Mouse (Mus musculus) gastrocnemius, adult 18-20 months (tissue): ENCODE data around the gene Spaar. TPM values are rescaled to one million over a fixed set of nuclear protein-coding genes. Genes with fewer than 3 reads are reported as not detected.

ENCODE experiments used
- DNase-seq: peaks from one replicate; pipeline ENCODE4 v3.0.0; 2021; ENCODE audit warnings: low spot score
- total RNA-seq, 2 experiments: library from RNA; stranded (reverse); gene quantifications; 2 replicates each; pipeline ENCODE4 v1.2.3; 2021

Gene Spaar
- total RNA-seq, 2 experiments from 2014 or later = 1.1 to 1.3 TPM

DNA sequence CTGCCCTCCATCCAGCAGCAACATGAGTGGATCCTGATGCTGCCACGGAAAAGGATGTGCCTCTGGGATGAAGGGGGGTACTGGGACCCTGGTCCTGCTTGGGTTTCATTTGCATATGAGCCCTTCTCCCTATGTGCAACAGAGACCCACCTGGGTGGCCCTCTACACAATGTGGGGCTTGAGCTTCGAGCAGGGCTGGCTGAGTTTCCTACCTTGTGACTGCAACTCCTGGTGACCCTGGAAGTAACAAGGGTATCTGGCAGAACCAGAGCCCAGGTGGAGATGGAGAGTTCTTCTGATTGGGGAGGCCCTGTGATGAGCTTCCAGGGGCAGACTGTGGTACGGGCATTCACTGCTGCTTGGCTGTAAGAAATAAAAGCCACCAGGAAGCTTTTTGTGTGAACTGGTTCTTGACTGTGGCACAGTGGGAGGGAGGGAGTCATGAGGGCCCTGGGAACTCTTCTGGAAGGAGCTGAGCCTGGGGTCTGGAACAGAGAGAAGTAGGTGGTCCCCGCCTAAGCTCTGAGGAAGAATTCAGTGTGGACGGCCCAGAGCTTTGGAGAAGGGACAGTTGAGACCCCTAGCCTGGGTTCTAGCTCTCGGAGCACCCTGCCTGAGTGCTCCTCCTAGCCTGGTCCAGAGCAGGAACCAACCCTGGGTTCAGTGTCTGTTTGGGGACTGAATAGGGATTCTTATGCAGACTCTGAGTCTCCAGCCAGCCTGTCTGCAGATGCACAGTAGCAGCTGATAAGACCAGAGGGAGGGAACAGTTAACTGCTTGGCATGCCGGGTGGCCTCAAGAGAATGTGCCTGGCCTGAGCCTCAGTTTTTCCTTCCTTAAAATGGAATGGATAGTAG, 1.9 kb upstream of the Spaar start:
- no peak for DNase-seq

DNA sequence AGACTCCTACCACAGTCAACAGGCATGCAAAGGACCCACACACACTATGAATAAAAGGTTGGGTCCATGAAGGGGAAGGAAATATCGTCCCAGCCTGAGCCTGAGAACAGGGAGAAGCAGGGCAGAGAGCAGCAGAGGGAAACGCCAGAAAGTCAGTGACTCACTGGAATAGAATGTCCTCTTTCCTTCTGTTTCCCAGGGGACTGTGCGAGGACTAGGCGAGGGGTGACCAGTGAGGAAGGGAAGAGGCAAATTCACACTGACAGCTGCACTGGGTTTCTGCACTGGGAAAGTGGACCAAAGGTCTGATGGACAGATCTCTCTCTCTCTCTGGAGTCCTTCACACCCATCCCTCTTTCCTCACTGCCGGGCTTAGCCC, 1.3 kb upstream of the Spaar start:
- DNase-seq = peak; percentile 85

GRCm38 (mm10) chr4:43729126-43729525, 708 bp upstream of the Spaar start:
- DNase-seq = no peak

DNA sequence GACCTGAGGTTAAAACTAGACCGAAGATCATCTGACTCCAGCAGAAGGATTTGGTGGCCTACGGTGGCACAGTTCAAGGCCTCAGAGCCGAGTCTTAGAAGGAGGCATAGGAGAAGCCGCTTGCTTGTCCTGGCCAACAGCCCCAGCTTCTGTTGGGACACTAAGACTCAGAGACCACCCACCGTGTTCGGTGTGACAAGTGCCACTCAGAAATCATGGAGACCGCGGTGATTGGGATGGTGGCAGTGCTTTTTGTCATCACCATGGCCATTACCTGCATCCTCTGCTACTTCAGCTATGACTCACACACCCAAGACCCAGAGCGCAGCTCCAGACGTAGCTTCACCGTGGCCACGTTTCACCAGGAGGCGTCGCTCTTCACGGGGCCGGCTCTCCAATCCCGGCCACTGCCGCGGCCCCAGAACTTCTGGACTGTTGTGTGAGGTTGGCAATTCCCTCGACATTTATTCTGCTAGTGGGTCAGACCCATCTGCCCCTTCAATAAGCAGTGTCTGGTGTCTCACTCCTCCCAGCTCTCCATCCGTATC, 990 bp downstream of the Spaar start:
- no peak for DNase-seq

- DNase-seq = no peak
Observed at GRCm38 (mm10) chr4:43732171-43732570, 2.3 kb downstream of the Spaar start.

- DNase-seq = peak; percentile 63
Observed at GRCm38 (mm10) chr4:43733186-43733585, 3.4 kb downstream of the Spaar start.

- no peak for DNase-seq
Observed at GRCm38 (mm10) chr4:43737144-43737543, 7.3 kb downstream of the Spaar start.

GRCm38 (mm10) chr4:43738989-43739674, 9.3 kb downstream of the Spaar start:
- DNase-seq = no peak

GRCm38 (mm10) chr4:43741526-43741925, 11.7 kb downstream of the Spaar start:
- DNase-seq = no peak

- no peak for DNase-seq
Observed at GRCm38 (mm10) chr4:43742637-43743036, 12.8 kb downstream of the Spaar start.

GRCm38 (mm10) chr4:43743099-43743498, 13.3 kb downstream of the Spaar start:
- no peak for DNase-seq

DNA sequence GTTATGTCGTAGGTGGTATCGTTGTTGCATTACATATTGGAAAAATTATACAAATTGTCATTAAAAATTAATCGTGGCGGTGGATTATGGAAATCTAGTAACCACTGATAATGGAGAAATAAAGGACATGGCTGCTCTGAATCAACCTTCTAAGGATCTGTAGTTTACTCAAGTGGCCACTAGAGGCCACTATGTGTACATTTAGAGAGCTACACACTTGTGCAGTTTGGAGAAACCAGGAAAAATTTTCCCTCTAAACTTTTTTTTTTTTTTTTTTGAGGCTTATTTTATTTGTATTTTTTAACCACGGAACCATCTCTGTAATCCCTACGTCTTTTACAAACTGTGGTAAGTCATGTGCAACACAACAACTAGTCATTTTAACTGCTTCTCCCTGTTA, 15.4 kb downstream of the Spaar start:
- no peak for DNase-seq

GRCm38 (mm10) chr4:43757213-43757612, 27.4 kb downstream of the Spaar start:
- no peak for DNase-seq

- DNase-seq = no peak
Observed at GRCm38 (mm10) chr4:43759571-43760418, 30.0 kb downstream of the Spaar start.

- peak; percentile 32 for DNase-seq
Observed at GRCm38 (mm10) chr4:43760460-43760859, 30.6 kb downstream of the Spaar start.

DNA sequence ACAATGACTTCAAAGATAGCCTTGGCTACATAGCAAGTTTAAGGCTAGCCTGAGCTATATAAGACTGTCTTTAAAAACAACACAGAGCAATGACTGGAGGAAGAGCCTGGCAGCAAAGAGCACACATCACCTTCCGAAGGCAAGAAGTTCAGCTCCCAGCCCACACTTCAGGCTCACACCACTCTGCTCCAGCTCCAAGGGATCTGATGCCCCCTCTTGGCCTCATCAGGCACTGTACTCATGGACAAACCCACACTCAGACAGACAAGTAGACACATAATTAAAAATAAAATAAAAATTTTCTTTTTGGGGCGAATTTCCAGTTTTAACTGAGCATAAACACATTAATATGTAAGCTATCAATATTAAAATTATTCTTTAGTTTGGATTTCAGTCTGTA, 31.5 kb downstream of the Spaar start:
- DNase-seq = no peak

DNA sequence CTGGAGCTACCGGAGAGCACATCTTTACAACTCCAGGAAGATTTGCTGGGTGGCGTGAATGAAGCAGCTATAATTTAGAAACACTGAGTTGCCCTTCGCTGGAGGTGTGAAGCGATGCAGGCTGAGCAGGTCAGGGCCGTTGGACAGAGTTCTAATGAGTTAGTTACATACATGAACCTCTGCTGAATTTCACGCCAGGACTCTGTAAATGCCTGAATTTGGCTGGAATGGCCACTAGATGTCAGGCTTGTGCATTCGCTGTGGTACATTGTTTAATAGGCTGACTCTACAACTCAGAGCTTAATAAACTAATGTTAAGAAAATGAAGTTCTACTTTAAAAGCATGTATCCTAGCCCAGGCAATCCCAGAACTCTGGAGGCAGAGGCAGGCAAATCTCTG, 33.6 kb downstream of the Spaar start:
- peak; percentile 61 for DNase-seq

DNA sequence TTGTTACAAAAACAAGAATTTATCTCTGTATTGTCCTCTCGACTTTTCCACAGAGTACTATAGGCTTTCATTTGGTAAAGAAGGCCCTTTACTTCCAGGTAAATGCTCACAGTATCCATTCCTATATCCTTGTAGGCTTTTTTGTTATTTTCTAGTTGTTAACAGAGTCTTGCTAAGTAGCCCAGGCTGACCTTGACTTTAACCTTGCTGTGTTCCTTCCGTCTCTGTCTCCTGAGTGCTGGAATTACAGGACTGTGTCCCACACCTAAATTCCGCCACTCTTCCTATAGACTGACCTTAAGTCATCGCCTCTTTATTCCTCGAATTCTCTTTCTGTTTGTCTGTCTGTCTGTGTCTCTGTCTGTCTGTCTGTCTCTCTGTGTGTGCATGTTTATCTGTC, 38.5 kb downstream of the Spaar start:
- DNase-seq = no peak

- DNase-seq = no peak
Observed at GRCm38 (mm10) chr4:43769374-43769773, 39.5 kb downstream of the Spaar start.

GRCm38 (mm10) chr4:43770909-43771308, 41.1 kb downstream of the Spaar start, which contains the start of gene Olfr159:
TSS of gene Olfr159 (minus strand) at chr4:43771009.
- no peak for DNase-seq

GRCm38 (mm10) chr4:43771626-43772025, 41.8 kb downstream of the Spaar start:
- no peak for DNase-seq

DNA sequence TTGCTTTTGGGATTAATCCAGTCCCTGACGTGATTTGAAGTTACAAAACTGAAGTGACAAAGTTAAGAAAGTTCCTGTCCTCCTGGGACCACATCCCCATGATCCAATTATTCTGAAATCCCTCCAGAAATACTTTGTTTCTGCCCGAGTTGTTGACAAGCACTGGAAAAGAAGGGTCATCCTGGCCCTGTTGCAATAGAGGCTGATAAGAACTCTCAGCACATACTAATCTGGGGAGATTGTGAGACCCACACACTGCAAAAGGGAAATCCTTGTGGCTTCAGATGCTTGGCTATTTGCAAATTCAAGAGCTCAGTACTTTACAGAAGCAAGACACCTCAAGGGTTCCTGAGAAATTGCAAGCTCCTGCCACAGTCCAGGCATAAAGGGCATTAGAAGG, 42.5 kb downstream of the Spaar start:
- DNase-seq = no peak
